Mouse (Mus musculus) myocyte (in vitro differentiated cells): ENCODE measurements around the gene Sec22b. TPM values are rescaled to one million over a fixed set of nuclear protein-coding genes. Genes with fewer than 3 reads are reported as not detected.

Source experiments
- H3K27me3 ChIP-seq: one replicate; pipeline ENCODE4 v1.6.1; 2011; ENCODE audit not compliant: control insufficient read depth, insufficient read depth, insufficient read length
- H3K36me3 ChIP-seq: one replicate; pipeline ENCODE4 v1.6.1; 2011; ENCODE audit not compliant: control insufficient read depth, insufficient read depth
- H3K4me2 ChIP-seq: one replicate; pipeline ENCODE4 v1.6.1; 2011; ENCODE audit warnings: low read depth, control low read depth
- H3K4me3 ChIP-seq: one replicate; pipeline ENCODE4 v1.5.1; 2011; ENCODE audit warnings: mild to moderate bottlenecking, control low read depth, moderate library complexity
- H3K79me2 ChIP-seq: one replicate; pipeline ENCODE4 v1.6.1; 2011; ENCODE audit not compliant: control insufficient read depth, insufficient read depth
- H3ac ChIP-seq: one replicate; pipeline ENCODE4 v1.6.1; 2011; ENCODE audit not compliant: control insufficient read depth, insufficient read length
- CEBPB ChIP-seq: IDR thresholded peaks from 2 replicates; pipeline ENCODE4 v1.6.1; 2011; ENCODE audit warnings: mild to moderate bottlenecking, moderate library complexity; ENCODE audit not compliant: poor library complexity, insufficient read depth, severe bottlenecking
- E2F4 ChIP-seq: IDR thresholded peaks from one replicate; pipeline ENCODE4 v1.6.1; 2011; ENCODE audit warnings: mild to moderate bottlenecking, control low read depth, moderate library complexity; ENCODE audit not compliant: insufficient read depth
- MAX ChIP-seq: IDR thresholded peaks from one replicate; pipeline ENCODE4 v1.6.1; 2011; ENCODE audit warnings: low read depth, mild to moderate bottlenecking, control low read depth
- MYOD1 ChIP-seq, 3 experiments: IDR thresholded peaks; one replicate each; pipeline ENCODE4 v1.6.1; 2011; ENCODE audit warnings: control low read depth in 2 of 3, low read depth in 2 of 3, mild to moderate bottlenecking in 2 of 3, moderate library complexity in 1 of 3; ENCODE audit not compliant: insufficient read length in 2 of 3, control insufficient read depth in 1 of 3
- MYOG ChIP-seq, 3 experiments: IDR thresholded peaks; one replicate each; pipeline ENCODE4 v1.6.1; 2011; ENCODE audit warnings: control low read depth in 2 of 3, low read depth in 2 of 3, mild to moderate bottlenecking in 2 of 3; ENCODE audit not compliant: insufficient read length in 2 of 3, control insufficient read depth in 1 of 3, insufficient read depth in 1 of 3
- POLR2A ChIP-seq: IDR thresholded peaks from one replicate; pipeline ENCODE4 v1.6.1; 2011; ENCODE audit warnings: low read depth, mild to moderate bottlenecking, control low read depth, moderate library complexity; ENCODE audit not compliant: insufficient read length
- POLR2AphosphoS2 ChIP-seq: IDR thresholded peaks from one replicate; pipeline ENCODE4 v1.6.1; 2011; ENCODE audit warnings: low read depth, control low read depth; ENCODE audit not compliant: insufficient read length
- REST ChIP-seq: IDR thresholded peaks from one replicate; pipeline ENCODE4 v1.6.1; 2011; ENCODE audit warnings: mild to moderate bottlenecking, control low read depth, moderate library complexity; ENCODE audit not compliant: insufficient read depth, insufficient read length
- SRF ChIP-seq: IDR thresholded peaks from one replicate; pipeline ENCODE4 v1.6.1; 2011; ENCODE audit warnings: low read depth; ENCODE audit not compliant: control insufficient read depth, insufficient read length
- TCF12 ChIP-seq: IDR thresholded peaks from one replicate; pipeline ENCODE4 v1.6.1; 2011; ENCODE audit warnings: mild to moderate bottlenecking, control low read depth; ENCODE audit not compliant: poor library complexity, insufficient read depth, severe bottlenecking
- TCF3 ChIP-seq: IDR thresholded peaks from one replicate; pipeline ENCODE4 v1.6.1; 2011; ENCODE audit warnings: low read depth, control low read depth; ENCODE audit not compliant: insufficient read length
- USF1 ChIP-seq: IDR thresholded peaks from one replicate; pipeline ENCODE4 v1.6.1; 2011; ENCODE audit warnings: low read depth, mild to moderate bottlenecking, control low read depth, moderate library complexity
- polyA plus RNA-seq: library from polyadenylated mRNA; unstranded; fragments of >200 nt; fragmentation: generic; extraction: Trizol; gene quantifications from one replicate; pipeline ENCODE4 v1.2.1, GENCODE M21; 2012; ENCODE audit warnings: missing spikeins

The Sec22b gene
- polyA plus RNA-seq, 1 experiment: 55.6 TPM

DNA sequence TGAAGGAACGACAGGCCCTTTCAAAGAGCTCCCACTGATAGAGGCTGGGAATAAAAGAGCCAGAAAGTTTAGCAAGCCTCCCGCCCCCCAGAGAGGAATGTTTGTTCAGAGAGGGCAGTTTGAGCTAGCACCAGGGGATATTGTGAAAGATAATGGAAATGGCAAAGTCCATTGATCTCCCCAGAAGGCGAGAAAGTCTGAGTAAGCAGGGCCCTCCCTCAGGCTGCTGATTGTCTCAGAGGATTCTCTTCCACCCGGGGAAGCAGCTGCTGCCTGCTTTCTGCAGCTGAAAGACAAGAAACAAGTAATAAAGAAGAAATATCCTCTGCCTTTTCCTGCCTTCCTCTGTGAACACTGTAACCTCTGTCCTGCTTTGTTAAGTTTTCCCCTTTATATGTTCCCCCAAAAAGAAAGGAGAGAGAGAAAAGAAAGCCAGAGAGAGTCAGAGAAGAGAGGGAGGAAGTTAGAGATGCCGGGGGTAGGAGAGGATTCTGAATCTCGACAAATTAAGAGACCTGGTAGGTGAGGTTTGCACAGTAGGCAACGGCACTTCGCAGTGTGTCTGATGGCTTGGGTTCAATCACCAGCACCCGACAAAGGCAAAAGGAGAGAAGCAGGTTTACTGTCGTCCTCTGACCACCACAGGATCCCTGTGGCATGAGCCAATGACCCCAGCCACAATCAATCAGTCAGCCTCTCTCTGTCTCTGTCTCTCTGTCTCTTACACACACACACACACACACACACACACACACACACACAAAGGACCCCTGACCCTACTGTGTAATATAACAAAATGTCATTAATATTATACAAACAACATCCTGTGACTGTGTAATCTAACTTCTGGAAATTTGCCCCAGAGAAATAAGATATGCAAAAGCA is 38.9 kb downstream of the Sec22b start:
- Histone ChIP-seq H3K4me3 (no peak overlapping the region), H3K27me3 (no peaks in the 10 kb centered on the region), H3K4me2 (peak overlapping the region; percentile 35), H3ac (no peak overlapping the region), H3K36me3 (no peaks in the 10 kb centered on the region), H3K79me2 (no peaks in the 10 kb centered on the region)
- TF ChIP-seq TCF3 (no peak), SRF (no peak), POLR2AphosphoS2 (no peak), POLR2A (no peak), MAX (no peak), MYOD1 (IDR thresholded peaks at IDR 0.05; ENCODE audit: control insufficient read depth in 1 of 3, insufficient read length in 2 of 3, low read depth in 2 of 3) (peak in 1 of 3 experiments; percentile 28), MYOG (IDR thresholded peaks at IDR 0.05; ENCODE audit: control insufficient read depth in 1 of 3, insufficient read depth in 1 of 3, insufficient read length in 2 of 3, low read depth in 2 of 3) (no peak), USF1 (no peak)

DNA sequence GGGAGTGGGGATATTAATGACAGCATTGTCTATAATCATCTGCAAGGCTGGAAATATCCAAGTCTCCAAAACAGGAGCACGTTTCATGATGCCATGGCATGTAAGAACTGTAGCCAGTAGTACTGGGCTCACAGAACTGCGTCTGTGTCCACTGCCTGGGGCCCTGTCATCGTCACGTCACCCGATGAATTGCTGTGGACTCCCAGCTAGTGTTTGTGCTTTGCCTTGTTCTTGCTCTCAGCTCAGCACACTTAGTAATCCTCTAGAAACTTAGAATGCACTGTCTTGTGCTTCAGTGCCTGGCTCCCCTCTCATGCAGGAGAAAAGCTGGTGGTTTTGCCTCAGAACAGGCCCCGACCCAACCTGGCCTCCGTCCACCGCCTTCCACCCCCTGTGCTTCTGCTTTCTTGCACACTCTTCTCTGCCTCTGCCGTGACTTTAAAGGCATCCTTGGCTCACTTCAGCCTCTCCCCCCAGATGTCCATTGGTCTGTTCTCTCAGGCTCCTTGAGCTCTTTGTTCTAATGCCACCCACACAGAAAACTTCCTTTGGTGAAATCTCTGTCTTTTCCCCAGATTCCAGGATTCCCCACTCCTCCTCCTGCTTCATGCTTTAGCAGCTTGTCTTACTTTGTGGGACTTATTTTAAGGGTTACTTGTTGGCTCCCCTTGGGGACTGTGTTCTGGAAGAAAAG is 39.7 kb downstream of the Sec22b start:
- H3K27me3 ChIP-seq: no peaks in the 10 kb centered on the region
- H3K4me3 ChIP-seq: no peak overlapping the region
- H3K4me2 ChIP-seq: no peak overlapping the region
- H3ac ChIP-seq: no peak overlapping the region
- H3K36me3 ChIP-seq: no peaks in the 10 kb centered on the region
- TF ChIP-seq CEBPB (0 out of 2 replicates have a peak, but pooled peaks have one; percentile 4), REST (no peak)
- H3K79me2 ChIP-seq: no peaks in the 10 kb centered on the region

GRCm38 (mm10) chr3:97941440-97942259 is 40.7 kb downstream of the Sec22b start:
- Histone ChIP-seq H3K79me2 (no peaks in the 10 kb centered on the region), H3K4me3 (no peak overlapping the region), H3K27me3 (no peaks in the 10 kb centered on the region), H3K4me2 (peak overlapping the region; percentile 66), H3ac (no peak overlapping the region), H3K36me3 (no peaks in the 10 kb centered on the region)
- no peak for TF ChIP-seq TCF3
- no peak for TF ChIP-seq MYOG (IDR thresholded peaks at IDR 0.05; ENCODE audit: control insufficient read depth in 1 of 3, insufficient read depth in 1 of 3, insufficient read length in 2 of 3, low read depth in 2 of 3)
- TF ChIP-seq POLR2A: no peak
- TF ChIP-seq E2F4: no peak
- TF ChIP-seq USF1: no peak
- no peak for TF ChIP-seq CEBPB

DNA sequence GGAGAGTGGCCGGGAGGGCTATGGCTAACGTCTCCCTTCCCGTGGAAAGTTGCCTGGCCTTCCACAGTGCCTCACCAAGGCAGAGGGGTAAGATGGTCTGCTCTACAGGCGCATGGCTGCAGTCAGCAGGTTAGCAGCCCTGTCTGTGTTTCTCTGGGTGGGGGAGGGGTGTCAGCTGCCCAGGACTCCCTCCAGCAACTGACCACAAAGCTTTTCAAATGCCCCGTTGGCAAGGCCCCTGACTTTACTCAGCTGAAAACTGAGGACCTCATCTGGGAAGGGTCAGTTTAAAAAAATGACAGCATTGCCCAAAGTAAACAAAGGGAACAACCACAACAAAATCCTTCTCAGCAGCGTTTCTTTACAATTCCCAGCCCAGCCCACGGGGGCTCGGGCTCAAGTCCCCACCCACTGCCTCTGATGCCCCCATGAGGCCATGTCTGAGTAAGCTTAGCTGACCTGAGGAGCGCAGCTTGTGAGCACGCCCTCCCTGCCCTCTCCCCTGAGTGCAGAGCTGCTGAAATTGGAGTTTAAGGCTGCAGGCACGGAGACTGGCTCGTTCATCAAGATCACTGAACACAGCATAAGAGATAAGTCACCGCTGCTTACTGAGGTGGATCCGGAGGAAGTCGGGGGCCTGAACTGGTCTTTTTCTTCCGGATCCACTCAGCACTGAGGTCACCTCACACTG is 41.4 kb downstream of the Sec22b start:
- peak overlapping the region; percentile 66 for H3K4me2 ChIP-seq
- H3ac ChIP-seq: no peak overlapping the region
- TF ChIP-seq MYOG (IDR thresholded peaks at IDR 0.05; ENCODE audit: control insufficient read depth in 1 of 3, insufficient read depth in 1 of 3, insufficient read length in 2 of 3, low read depth in 2 of 3) (peak; percentile 37 to 90 (median 59)), CEBPB (0 out of 2 replicates have a peak, but pooled peaks have one; percentile 22), SRF (peak; percentile 6), REST (no peak), TCF3 (peak; percentile 23), MYOD1 (IDR thresholded peaks at IDR 0.05; ENCODE audit: control insufficient read depth in 1 of 3, insufficient read length in 2 of 3, low read depth in 2 of 3) (peak; percentile 53 to 94 (median 85)), MAX (no peak), TCF12 (peak; percentile 91), POLR2A (peak; percentile 14)
- no peaks in the 10 kb centered on the region for H3K79me2 ChIP-seq
- no peaks in the 10 kb centered on the region for H3K36me3 ChIP-seq
- H3K4me3 ChIP-seq: peak overlapping the region; percentile 1
- H3K27me3 ChIP-seq: no peaks in the 10 kb centered on the region
